Comparison of ENCODE assay signal across 8 mouse cellular contexts in genomic region chr7:141538852-141539555, GRCm38 (mm10). TPM values are rescaled to one million over a fixed set of nuclear protein-coding genes. Genes with fewer than 3 reads are reported as not detected.
DNase-seq lines count a peak whose midpoint lies in the region; ATAC-seq and TF ChIP-seq lines count a peak whose summit lies in the region.

No protein-coding gene starts in this region.

- DNase-seq in heart, adult 11 months: peak; percentile 93
- DNase-seq in heart, postnatal 14 days: no peak
- peak; percentile 17 for DNase-seq in thymus, postnatal 14 days
- no peak for DNase-seq in thymus, postnatal 25 days
- no peak for DNase-seq in hindbrain, embryonic 11.5 days (ENCODE audit: low spot score)
- no peak for DNase-seq in liver, postnatal 0 days
- no peak for DNase-seq in Muller cell, postnatal 12 days (ENCODE audit: inconsistent ontology term)
- DNase-seq in adrenal gland, adult 2 months: no peak

- no peak for TF ChIP-seq CTCF in liver, postnatal 0 days (IDR thresholded peaks at IDR 0.05; ENCODE audit: low read depth)

- peak overlapping the region; percentile 78 for H3K9ac ChIP-seq in hindbrain, embryonic 11.5 days (ENCODE audit: low read depth, low read length)
- H3K9ac ChIP-seq in liver, postnatal 0 days (replicated peaks): peak overlapping the region; percentile 81

- peak overlapping the region; percentile 72 for H3K4me2 ChIP-seq in hindbrain, embryonic 11.5 days (replicated peaks; ENCODE audit: low read depth, low read length)
- H3K4me2 ChIP-seq in liver, postnatal 0 days (ENCODE audit: low read depth, low read length): peak overlapping the region; percentile 93

- 21% methylated on average over 18 of the region's 18 CpGs for WGBS in hindbrain, embryonic 11.5 days
- WGBS in liver, postnatal 0 days (ENCODE audit: insufficient replicate concordance): 7% methylated on average over 18 of the region's 18 CpGs

- no peaks in the 10 kb centered on the region for H3K9me3 ChIP-seq in hindbrain, embryonic 11.5 days (ENCODE audit: control insufficient read depth, low read length)
- no peaks in the 10 kb centered on the region for H3K9me3 ChIP-seq in liver, postnatal 0 days (ENCODE audit: low read length)

- no peaks in the 10 kb centered on the region for H3K36me3 ChIP-seq in hindbrain, embryonic 11.5 days (ENCODE audit: control insufficient read depth, insufficient read depth, low read length)
- no peaks in the 10 kb centered on the region for H3K36me3 ChIP-seq in liver, postnatal 0 days (replicated peaks; ENCODE audit: insufficient read depth, low read length)

- no peaks in the 10 kb centered on the region for H3K27me3 ChIP-seq in hindbrain, embryonic 11.5 days (ENCODE audit: control insufficient read depth, insufficient read depth, low read length)
- no peaks in the 10 kb centered on the region for H3K27me3 ChIP-seq in liver, postnatal 0 days (ENCODE audit: insufficient read depth, low read length)

- peak overlapping the region; percentile 51 for H3K27ac ChIP-seq in hindbrain, embryonic 11.5 days (ENCODE audit: low read depth, low read length)
- peak overlapping the region; percentile 84 for H3K27ac ChIP-seq in liver, postnatal 0 days (ENCODE audit: low read depth)

- H3K4me3 ChIP-seq in hindbrain, embryonic 11.5 days (ENCODE audit: low read depth, low read length): peak overlapping the region; percentile 63
- H3K4me3 ChIP-seq in liver, postnatal 0 days (ENCODE audit: low read depth, low read length): peak overlapping the region; percentile 74

- no peak for TF ChIP-seq EP300 in liver, postnatal 0 days (IDR thresholded peaks at IDR 0.05; ENCODE audit: low read depth)

- peak; percentile 50; the same call in 1 of the 2 replicates for ATAC-seq in hindbrain, embryonic 11.5 days (ENCODE audit: low FRiP score)
- ATAC-seq in liver, postnatal 0 days: peak; percentile 18

- peaks cover 9% of the 10 kb centered on the region; the same call in 1 of the 2 replicates for H3K4me1 ChIP-seq in hindbrain, embryonic 11.5 days (replicated peaks; ENCODE audit: control insufficient read depth, insufficient read depth, low read length)
- H3K4me1 ChIP-seq in liver, postnatal 0 days (ENCODE audit: insufficient read depth): peaks cover 31% of the 10 kb centered on the region

- intact Hi-C loops in heart, postnatal 14 days (cut with DNase I): no loop called here

RNA-seq across cellular contexts. Expression of gene Chid1, which starts 0.7 kb away (rescaled TPM):
- total RNA-seq in heart, postnatal 14 days (2021): 10 to 100 TPM; 42.6 to 42.8 TPM
- 24.1 and 28.8 TPM in 2 replicates for polyA plus RNA-seq in hindbrain, embryonic 11.5 days (2014; fragmentation: Nextera tagmentation; extraction: Ambion mirVana)
- 12.6 and 14.7 TPM in 2 replicates for polyA plus RNA-seq in liver, postnatal 0 days (2015; fragmentation: Nextera tagmentation; extraction: Ambion mirVana)
- total RNA-seq in adrenal gland, adult 2 months (2021): 10 to 100 TPM; 50.7 to 69.2 TPM
- polyA plus RNA-seq in adrenal gland, adult 2 months (2012; rRNA removed): 34.7 and 37.4 TPM in 2 replicates

RNA-seq across cellular contexts. Expression of gene Ap2a2, which starts 23.0 kb away (rescaled TPM):
- 10 to 100 TPM; 51.4 to 52.2 TPM for total RNA-seq in heart, postnatal 14 days (2021)
- 67.1 and 77.4 TPM in 2 replicates for polyA plus RNA-seq in hindbrain, embryonic 11.5 days (2014; fragmentation: Nextera tagmentation; extraction: Ambion mirVana)
- 27.8 and 33.8 TPM in 2 replicates for polyA plus RNA-seq in liver, postnatal 0 days (2015; fragmentation: Nextera tagmentation; extraction: Ambion mirVana)
- 10 to 100 TPM; 51.3 to 70.1 TPM for total RNA-seq in adrenal gland, adult 2 months (2021)
- 33.8 and 36.4 TPM in 2 replicates for polyA plus RNA-seq in adrenal gland, adult 2 months (2012; rRNA removed)

Comparison
In these comparisons a context has a peak if more than half of its experiments do, and no peak if none do; other contexts are left out.
1. DNase-seq: peak in heart, adult 11 months (single experiment) and thymus, postnatal 14 days (single experiment); none in heart, postnatal 14 days (0 of 2), thymus, postnatal 25 days (single experiment), hindbrain, embryonic 11.5 days (single experiment), liver, postnatal 0 days (single experiment), Muller cell, postnatal 12 days (single experiment) and adrenal gland, adult 2 months (single experiment).